In the genomic region with DNA sequence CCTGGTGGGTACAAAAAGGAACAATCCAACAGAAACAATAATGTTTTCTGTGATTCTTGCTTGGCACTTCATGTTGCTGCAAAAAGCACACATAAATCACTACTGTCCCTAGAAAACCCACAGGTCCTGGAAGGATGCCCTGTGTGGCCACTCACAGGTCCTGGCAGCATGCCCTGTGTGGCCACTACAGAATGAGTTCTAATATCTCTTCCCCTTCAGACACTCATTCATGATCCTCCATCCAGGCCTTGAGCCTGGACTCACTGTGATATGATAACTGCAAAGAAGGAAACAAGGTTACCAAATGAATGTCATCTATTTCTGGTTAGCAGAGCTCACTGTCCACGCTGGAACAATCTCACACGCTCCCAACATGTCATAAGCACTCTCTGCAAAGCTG, we compare ENCODE assay signal across 21 mouse cellular contexts. TPM values are rescaled to one million over a fixed set of nuclear protein-coding genes. Genes with fewer than 3 reads are reported as not detected.
DNase-seq lines count a peak whose midpoint lies in the region; ATAC-seq lines count a peak whose summit lies in the region.
"Had no signal": no experiment of that assay in that cellular context is flagged by ENCODE, and none has a peak within 500 bp of the region (broad histone marks: within the 10 kb centered on the region; RNA-seq: fewer than 3 reads in every experiment).

No protein-coding gene starts in this region.

- no peaks in the 10 kb centered on the region for H3K9me3 ChIP-seq in heart, embryonic 10.5 days
- H3K9me3 ChIP-seq: lung, embryonic 15.5 days; stomach, embryonic 15.5 days had no signal

- no peak overlapping the region for H3K27ac ChIP-seq in heart, embryonic 10.5 days
- H3K27ac ChIP-seq: left cerebral cortex, adult 2 months; lung, embryonic 15.5 days; stomach, embryonic 15.5 days had no signal

- no peaks in the 10 kb centered on the region for H3K27me3 ChIP-seq in heart, embryonic 10.5 days (ENCODE audit: insufficient read depth, poor library complexity, severe bottlenecking)
- H3K27me3 ChIP-seq: lung, embryonic 15.5 days; stomach, embryonic 15.5 days had no signal

- H3K4me3 ChIP-seq in heart, embryonic 10.5 days, result no peak overlapping the region
- H3K4me3 ChIP-seq: erythroblast, embryonic 14.5 days; left cerebral cortex, adult 2 months; lung, embryonic 15.5 days; stomach, embryonic 15.5 days had no signal

- no peaks in the 10 kb centered on the region for H3K36me3 ChIP-seq in heart, embryonic 10.5 days
- H3K36me3 ChIP-seq: lung, embryonic 15.5 days; stomach, embryonic 15.5 days had no signal

- H3K4me1 ChIP-seq in heart, embryonic 10.5 days, result no peaks in the 10 kb centered on the region
- H3K4me1 ChIP-seq: lung, embryonic 15.5 days; stomach, embryonic 15.5 days had no signal

- 66% methylated on average over 2 of the region's 2 CpGs for WGBS in heart, embryonic 10.5 days

- peak; percentile 9 for DNase-seq in heart, adult 8-10 months (ENCODE audit: low spot score)
- no peak for DNase-seq in heart, embryonic 10.5 days (ENCODE audit: low spot score)
- DNase-seq in retina, postnatal 1 day, result peak; percentile 11
- DNase-seq in retina, embryonic 14.5 days (ENCODE audit: low spot score), result no peak
- DNase-seq in adrenal gland, postnatal 14 days, result peak; percentile 51
- peak; percentile 72 for DNase-seq in testis, postnatal 10 days (ENCODE audit: low spot score)
- DNase-seq in layer of hippocampus, adult 8-10 months (ENCODE audit: low spot score in 2 of 2), result no peak
- DNase-seq: cerebellum, adult 2 months; kidney, adult 8-10 months; thymus, postnatal 36 days had no signal

- ATAC-seq in activated CD4-positive, CD25-positive, alpha-beta regulatory T cell, adult 4 months, result no peak
- ATAC-seq: forebrain, embryonic 16.5 days had no signal

RNA-seq across cellular contexts. Expression of gene Ferd3l, which starts 34.3 kb away (rescaled TPM):
- total RNA-seq in heart, adult 8-10 months (2022), result not detected
- not detected in 2 replicates for polyA plus RNA-seq in heart, embryonic 10.5 days (2016; fragmentation: Nextera tagmentation; extraction: Ambion mirVana)
- not detected in 2 replicates for total RNA-seq in adrenal gland, postnatal 14 days (2021)
- not detected for polyA plus RNA-seq in activated CD4-positive, CD25-positive, alpha-beta regulatory T cell, adult 4 months (2017; shearing (Covaris generic))
- not detected for total RNA-seq in layer of hippocampus, adult 8-10 months (2022)
- total RNA-seq: gastrocnemius, postnatal 4 days; layer of hippocampus, adult 18-20 months; left cerebral cortex, adult 2 months; liver, adult 2 months; megakaryocyte progenitor cell, adult 5-6 weeks; neutrophil, adult 5-6 weeks had no signal
- polyA plus RNA-seq: cerebellum, adult 2 months; erythroblast, embryonic 14.5 days; forebrain, embryonic 16.5 days; liver, adult 2 months; lung, embryonic 15.5 days; stomach, embryonic 15.5 days had no signal

Comparison
In these comparisons a context has a peak if more than half of its experiments do, and no peak if none do; other contexts are left out.
1. DNase-seq: peak in heart, adult 8-10 months (single experiment), retina, postnatal 1 day (single experiment), adrenal gland, postnatal 14 days (single experiment) and testis, postnatal 10 days (single experiment); none in heart, embryonic 10.5 days (single experiment), retina, embryonic 14.5 days (single experiment) and layer of hippocampus, adult 8-10 months (0 of 2).